Mouse (Mus musculus) cerebellum, adult 18-20 months (tissue): ENCODE results near the gene Mpz.

Experiments
- DNase-seq, 2 experiments: peaks; one replicate each; pipeline ENCODE4 v3.0.0; 2021

Gene Mpz

DNA sequence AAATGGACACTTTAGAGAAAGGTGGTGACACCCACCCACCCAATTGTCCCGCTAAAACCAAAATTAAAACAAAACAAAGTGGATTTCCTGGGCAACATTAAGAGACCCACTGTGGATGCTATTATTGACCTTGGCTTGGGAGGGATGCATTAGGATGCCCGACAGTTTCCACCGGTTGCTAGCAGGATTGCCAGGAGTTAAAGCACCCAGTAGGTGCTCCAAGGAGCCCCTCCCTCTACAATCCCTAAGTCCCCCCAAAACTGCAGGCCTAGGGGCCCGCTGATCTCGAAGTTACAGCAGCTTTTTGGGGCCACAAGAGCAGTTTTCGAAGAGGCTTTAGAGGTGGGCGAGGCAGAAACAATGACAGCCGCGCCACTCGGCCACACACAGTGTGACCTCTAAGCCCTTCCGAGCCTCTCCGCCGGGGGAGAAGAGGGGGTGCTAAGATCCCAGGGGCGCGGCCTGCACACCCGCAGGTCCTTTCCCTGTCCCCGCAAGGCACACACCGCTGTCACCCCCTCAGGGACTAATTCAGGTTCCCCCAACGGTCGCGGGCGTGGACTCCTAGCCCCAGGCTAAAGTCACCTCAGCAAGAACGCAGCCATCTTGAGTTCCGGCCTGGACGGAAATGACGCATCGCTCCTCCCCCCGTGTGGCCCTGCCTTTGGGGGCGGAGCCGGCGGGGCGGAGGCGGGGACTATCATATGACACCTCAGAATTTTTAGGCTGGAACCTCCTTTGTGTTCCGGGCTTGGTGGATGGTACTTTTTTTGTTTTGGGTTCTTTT lies at the start of gene Mpz, which contains the start of gene Sdhc:
Gene Mpz, plus strand, starts transcription at position 738 of the 787 bp plus-strand sequence.
Gene Sdhc, minus strand, starts transcription at position 630 of the 787 bp plus-strand sequence.
- DNase-seq = peak; percentile 96 to 97

DNA sequence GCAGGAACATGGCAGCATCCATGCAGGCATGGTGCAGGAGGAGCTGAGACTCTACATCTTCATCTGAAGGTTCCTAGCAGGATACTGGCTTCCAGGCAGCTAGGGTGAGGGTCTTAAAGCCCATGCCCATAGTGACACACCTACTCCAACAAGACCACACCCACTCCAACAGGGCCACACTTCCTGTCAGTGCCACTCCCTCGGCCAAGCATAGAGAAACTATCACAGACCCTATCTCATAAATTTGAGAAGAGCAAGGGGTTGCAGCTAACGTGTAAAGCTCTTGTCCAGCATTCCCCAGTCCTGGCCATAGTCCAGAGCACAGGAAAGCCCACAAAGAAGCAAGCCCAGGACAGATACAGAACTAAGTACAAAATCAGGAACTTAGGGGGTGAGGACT lies 49.5 kb upstream of the Mpz start:
- no peak for DNase-seq

DNA sequence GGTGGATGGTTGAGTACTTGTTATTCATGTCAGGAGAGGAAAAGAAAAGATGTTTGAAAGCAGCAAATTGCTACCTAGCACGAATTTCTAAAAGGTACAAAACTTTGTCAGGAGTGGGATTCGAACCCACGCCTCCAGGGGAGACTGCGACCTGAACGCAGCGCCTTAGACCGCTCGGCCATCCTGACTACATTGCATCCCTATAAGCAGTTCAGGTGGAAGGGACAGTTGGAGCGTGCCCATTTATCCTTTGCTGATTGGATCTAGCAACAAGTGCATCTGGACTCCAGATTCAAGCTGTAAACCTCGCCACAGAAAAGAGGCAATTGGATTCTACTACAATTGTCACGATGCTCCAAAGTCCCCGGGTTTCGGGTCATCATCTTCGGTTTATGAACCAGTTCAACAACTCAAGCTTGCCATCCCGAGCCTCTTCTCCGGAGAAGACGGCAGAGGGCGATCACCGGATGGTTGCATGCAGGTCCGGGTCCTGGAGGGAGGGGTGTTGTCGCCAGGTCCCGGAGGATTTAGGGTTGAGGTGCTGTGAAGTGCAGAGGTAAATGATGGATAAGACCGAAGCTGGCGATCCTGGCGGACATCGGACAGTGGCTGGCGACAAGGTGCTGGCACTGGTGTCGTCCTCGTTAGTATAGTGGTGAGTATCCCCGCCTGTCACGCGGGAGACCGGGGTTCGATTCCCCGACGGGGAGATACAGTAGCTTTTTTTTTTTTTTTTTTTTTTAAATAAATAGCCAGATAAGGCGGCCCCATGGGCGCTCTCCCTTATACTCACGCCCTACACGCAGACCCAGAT lies 48.6 kb upstream of the Mpz start:
- peak; percentile 81 to 89 for DNase-seq

DNA sequence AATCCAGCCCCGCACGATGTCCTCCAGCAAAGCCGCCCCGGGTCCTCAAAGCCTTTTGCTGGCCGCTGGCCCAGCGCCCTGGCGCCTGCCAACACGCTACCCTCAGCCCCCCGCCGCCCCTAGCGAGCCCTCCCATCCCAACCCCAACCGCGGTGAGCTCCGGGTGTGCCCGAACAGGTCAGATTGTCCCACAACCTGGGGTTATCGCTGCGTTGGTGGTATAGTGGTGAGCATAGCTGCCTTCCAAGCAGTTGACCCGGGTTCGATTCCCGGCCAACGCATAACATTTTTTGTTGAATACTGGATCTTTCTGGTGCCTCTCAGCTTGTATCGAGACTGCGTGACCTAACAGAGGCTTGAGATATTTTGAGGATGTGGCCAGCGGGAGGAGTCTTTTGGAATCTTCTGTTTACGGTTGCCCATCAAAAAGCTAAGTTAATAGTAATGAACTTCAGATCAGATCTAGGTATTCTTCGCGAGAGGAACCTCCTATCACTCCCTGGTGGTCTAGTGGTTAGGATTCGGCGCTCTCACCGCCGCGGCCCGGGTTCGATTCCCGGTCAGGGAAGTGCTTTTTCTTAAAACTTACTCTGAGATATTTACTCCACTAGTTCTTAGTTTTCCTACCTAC lies 47.8 kb upstream of the Mpz start:
- peak; percentile 71 to 88 for DNase-seq

DNA sequence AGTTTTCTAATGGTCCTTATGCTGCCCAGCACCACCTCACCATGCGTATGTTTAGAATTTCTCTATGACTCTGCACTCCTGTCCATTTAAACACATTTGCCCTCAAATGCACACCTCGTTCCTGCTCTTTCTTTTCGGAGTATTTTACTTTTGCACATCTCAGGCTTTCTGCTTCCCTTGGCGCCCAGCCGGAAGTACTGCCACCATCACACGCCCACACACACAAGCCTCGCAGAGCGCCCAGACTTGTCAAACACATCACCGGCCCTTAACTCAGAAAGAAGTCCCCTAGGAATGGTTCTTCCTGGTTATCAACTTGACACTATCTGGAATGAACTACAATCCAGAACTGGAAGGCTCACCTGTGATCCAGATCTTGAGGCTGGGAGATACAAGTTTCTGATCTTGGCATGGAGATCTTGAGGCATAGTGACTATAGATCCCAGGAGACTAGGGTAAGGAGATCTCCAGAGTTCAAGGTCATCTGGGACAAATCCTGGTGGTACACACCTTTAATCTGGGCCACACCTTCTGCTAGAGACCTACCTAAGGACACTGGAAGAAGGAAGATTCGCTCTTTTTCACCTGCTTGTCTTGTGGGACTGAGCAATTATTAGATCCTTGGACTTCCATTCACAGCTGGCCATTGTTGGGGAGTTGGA lies 47.2 kb upstream of the Mpz start:
- DNase-seq = peak in 1 of 2 experiments; percentile 20

DNA sequence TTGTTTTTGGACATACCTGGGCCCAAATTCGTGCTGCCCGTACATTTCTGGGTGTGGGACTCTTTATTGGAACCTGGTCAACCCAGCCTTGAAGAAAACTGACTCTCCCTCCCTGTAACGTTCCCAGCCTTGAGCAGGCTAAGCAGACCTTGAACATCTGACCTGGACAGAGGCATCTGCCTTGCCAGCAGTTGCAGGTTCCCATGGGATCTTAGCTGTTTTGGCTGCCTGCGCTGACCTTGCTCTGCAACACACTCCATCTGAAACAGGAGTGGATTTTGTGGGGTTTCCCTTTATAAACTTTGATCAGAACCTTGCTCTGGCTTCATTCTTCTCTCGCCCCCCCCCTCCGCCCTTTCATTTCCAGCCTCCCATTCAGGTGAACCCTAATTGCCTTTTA lies 45.3 kb upstream of the Mpz start:
- DNase-seq = no peak

DNA sequence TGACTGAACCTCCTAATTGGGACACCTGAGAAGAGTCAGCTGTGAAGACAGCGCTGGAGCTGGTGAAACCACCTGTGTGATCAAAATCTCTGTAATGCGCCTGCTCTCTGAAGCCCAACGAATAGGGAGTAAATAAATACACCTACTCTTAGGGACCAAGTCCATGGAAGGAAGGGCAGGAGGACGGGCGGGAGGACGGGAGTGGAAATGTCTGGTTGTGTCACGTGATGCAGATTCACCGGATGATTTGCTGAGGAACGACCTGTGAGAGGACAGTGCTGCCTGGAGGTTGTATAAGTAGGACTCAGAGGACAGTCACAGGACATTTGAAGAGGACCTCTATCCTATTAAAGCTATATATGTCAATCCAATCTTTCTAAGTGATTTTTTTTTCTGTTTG lies 40.9 kb upstream of the Mpz start:
- no peak for DNase-seq

DNA sequence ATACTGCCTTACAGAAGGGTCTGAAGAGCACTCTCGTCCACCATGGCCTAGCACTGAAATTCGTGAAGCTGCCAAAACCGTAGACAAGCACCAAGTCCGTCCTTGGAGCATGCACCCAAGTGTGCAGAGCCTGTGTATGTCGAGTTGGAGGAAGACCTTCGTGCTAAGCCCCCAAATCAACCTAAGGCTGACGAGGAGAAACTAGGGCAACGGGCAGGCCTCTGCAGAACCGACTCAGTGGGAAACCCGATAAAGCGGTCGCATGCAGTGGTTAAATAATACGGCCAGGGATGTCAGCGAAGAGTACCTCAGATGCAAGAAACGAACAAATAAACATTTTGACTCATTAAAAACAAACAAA lies 39.9 kb upstream of the Mpz start:
- DNase-seq = no peak

DNA sequence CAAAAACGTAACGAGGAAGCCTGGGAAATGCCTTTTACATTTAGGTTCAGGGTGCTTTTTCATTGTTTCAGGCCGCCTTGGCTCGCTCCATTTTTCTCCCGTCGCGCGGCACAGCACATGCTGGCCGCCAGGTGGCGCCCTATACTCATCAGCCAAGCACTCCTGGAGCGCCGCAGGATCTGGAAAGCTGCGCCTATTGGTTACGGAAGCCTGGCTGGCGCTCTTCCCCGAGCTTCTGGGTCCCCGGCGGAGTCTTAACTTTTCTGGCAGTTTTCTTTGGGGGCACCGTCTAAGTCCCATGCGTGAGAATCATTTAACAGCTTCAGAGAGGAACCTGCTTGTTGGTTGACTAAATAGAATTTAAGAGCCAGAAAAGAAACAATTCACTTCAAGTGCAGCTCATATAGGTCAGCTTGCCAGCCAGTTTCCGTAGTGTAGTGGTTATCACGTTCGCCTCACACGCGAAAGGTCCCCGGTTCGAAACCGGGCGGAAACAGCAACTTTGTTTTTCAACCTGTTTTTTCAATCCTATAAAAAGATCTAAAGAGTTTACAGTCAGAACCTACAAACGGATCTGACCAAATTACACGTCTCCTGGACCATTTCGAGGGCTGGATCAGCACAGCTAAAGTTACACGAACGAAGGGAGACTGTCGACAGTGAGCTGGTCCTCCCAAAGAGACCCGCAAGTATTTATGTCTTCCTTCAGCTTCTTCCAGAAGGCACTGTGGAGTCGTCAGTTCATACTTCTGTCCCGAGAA lies 39.3 kb upstream of the Mpz start:
- DNase-seq = peak; percentile 89 to 98

DNA sequence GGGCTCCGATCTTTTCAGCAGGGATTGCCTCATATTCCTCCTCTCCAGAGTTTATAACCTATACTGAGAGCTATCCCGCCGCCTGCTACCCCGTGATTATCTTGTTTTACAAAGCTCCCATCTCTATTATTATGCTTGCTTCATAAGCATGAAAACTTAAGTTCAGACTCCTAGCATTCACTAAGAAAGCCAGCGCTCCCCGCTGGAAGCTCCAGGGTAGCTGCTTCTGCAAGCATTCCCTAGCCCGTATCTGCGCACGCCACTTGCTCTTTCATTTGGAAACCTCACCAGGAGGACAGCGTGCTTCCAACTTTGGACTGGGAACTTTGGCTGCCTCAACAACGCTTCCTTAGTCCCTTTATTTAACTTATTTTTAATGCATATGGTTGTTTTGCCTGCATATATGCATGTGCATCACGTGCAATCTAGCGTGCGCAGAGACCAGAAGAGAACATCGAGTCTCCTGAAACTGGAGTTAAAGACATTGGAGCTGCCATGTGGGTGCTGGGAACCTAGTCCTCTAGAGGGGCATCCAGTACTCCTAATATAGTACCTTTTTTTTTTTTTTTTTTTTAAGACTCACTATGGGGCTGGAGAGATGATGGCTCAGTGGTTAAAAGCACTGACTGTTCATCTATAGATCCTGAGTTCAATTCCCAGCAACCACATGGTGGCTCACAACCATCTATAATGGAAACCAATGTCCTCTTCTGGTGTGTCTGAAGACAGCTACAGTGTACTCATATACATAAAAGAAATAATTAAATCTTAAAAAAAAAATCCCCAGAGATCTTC lies 38.5 kb upstream of the Mpz start:
- peak; percentile 32 to 43 for DNase-seq

DNA sequence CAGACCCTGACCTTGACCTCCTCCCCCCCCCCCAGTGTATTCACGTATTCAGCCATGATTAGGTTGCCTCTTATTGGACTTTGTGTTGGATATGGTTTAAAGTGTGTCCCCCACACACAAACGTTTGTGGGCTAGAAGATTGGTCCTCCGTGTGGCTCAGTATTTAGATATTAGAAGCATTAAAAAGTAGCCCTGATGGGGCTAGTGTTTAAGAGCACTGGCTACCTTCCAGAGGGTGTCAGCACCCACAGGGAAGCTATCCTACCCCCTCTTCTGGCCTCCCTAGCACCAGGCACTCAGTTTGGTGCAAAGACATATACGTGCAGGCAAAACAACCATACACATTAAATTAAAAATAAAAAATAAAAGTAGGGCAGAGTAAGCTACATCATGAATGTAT lies 37.5 kb upstream of the Mpz start:
- DNase-seq = no peak

DNA sequence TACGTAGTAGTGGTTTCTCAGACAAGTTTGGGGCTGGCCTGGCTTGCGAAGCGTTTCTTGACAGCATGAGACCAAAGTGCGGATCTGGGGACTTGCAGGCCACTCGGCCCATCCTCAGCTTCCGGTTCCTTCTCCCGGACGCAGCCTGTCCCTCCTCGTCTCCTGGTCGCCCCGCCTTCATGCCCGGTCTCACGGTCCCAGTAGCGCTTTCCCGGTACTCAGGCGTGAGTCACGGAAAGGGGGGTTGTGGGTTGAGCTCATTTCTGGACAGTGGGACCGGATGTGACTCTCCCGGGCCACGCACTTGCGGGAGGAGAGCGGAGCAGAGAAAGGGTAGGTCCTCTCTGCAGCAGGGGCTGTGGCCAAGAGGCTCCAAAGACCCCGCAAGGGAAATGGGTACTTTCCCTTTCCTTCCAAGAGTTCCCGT lies 36.6 kb upstream of the Mpz start, which contains the start of gene Cfap126:
Gene Cfap126, plus strand, starts transcription at position 46 of the 427 bp plus-strand sequence.
- DNase-seq = peak; percentile 72 to 86

DNA sequence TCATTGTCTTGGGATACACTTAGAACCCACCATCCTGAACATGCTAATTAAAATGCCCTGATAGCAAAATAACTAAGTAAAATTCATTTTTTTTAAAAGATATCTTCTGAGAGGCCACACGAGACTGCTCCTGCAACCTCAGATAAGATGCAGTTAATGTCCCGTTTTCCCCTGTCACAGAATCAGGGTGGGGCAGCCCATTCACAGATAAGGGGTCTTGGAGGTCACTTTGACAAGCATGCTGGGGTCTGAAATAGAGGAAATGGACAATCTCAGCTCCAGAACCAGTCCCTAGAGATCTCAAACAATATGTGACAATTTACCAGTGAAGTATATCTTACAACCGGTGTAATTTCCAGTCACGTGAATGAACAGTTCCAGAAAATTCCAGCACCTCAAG lies 34.2 kb upstream of the Mpz start:
- no peak for DNase-seq

DNA sequence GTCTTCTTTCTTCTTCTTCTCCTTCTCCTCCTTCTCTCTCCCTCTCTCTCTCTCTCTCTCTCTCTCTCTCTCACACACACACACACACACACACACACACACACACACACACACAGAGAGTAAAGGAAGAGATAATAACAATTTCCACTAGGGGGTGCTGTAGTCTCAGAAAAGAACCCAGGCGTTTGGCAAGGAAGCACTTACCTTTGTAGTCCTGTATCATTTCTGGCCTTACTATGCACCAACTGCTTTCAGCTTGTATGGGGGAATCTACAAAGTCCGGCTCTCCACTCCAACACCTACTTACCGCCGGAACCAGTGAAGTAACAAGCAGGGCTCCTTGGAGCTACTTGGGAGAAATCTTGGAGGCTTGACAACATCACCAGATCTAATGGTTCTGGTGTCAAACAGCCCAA lies 32.2 kb upstream of the Mpz start:
- peak; percentile 54 to 61 for DNase-seq

DNA sequence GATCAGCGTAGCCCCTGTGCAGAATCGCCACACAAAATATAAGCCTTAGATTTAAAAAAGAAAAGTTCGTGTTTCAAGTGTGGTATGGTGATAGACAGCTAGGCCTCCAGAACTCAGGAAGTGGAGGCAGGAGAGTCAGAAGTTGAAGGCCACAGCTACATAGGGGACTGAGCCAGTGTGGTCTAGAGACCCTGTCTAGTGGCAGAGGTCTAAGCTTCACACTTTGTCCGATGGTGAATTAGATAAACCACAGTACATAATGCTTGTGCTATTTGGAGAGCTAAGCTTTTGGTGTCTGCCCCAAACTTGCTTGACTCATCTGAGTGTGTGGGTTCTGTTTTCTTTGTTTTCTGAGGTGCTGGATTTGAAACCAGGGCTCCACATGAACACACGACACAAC lies 31.5 kb upstream of the Mpz start:
- no peak for DNase-seq

DNA sequence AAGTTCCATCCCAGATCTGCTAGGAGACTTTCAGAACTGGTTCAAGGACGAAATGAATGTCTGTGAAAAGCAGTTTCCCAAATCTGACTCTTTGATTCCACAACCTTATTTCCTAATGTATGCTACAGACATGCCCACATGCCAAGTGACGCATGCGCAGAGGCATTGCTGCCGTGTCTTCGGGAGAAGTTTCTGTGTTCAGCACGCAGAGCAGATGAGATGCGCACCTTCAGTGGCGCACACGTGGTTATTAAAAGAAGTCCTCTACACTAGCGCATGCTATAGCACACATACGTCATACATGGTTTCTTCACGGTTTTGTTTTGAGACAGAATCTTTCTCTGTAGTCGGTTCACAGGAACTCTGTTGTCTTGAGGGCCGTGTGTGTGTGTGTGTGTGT lies 31.1 kb upstream of the Mpz start:
- no peak for DNase-seq

DNA sequence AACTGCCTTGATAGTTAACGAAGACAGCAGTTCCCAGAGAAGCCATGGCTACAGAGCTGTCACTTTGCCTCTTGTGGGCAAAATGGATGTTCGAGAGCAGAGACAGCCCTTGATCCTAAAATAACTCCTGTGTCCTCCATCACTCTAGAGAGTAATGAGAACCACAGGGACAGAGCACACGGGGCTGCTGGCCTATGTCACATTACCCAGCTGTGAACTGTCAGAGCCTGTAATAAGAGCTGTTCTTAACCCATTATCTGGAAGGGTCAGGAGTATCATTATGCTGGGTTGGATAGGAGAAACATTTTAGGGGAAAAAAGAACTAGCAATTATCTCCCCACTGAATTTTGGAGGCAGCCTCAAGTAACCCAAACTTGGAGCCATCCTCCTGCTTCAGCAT lies 29.6 kb upstream of the Mpz start:
- no peak for DNase-seq

DNA sequence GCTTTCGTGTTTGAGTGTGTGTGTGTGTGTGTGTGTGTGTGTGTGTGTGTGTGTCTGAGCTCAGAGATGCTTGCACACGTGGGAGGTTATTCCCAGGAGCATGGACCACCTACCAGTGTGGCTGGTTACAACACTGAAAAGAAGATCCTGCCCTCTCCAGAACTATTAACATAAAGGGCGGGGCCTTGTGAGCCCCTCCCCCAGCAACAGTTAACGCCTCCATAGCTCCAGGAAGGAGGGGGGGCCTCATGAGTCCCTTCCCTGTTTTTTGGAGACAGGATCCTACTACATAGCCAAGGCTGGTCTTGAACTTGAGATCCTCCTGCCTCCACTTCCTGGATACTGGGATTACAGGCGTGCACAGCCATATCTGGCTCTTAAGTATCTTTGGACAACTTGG lies 28.7 kb upstream of the Mpz start:
- no peak for DNase-seq

DNA sequence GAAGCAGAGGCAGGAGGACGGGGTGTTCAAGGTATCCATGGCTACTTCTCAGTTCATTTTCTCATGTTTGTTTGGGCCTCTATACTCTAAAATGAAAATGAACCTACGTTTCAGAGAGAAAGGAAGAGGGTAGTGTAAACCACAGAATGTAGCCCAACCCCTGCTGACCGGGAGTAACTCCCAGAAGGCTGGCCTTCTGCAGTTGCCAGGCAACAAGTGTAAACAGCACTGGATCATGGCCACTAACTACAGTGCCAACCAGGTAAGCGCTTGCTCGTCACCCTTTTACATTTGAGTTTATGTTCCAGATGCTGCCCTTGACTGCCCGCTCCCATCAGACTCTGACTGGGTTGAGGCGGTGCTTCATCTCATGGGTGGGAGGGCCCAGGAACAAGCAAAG lies 27.6 kb upstream of the Mpz start:
- DNase-seq = no peak

DNA sequence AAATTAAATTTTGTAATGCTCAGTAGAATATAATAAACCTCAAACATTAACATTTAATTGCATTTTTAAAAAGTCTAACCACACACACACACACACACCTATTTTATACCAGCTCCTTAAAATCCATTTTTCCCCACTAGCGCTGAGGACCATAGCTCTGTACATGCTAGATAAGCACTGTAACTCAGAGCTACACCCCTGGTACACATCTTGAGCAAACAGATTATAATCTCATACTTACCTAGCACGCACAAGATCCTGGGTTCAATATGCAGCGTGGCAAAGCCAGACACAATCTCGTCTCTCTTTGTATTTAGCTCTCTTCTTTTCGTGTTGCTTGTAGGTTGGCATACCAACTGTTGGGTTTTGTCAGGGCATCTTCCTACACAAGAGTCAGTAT lies 26.1 kb upstream of the Mpz start:
- DNase-seq = no peak

DNA sequence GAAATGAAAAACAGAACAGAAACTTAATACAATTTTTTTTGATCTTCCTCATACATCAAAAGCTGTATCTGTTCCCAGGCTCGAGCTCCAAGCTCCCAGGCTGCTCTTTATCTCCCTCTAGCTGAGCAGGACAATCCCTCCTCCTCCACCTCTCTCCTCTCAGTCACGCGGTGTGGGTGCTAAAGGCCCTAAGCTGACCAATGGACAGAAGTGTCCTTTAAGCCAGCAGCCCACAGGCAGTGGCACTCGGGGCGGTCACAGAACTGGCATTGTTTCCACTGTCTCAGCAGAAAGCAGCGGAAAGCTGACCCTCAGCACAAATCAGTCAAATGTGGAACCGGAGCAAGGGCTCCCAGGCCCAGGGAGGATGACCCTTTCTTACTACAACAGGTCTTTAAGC lies 21.3 kb upstream of the Mpz start:
- peak in 1 of 2 experiments; percentile 25 for DNase-seq
